Mouse (Mus musculus) activated CD4-positive, CD25-positive, alpha-beta regulatory T cell (primary cell): ENCODE results near the gene Fut4. TPM values are rescaled to one million over a fixed set of nuclear protein-coding genes. Genes with fewer than 3 reads are reported as not detected.

ENCODE experiments used
- polyA plus RNA-seq, 2 experiments: library from polyadenylated mRNA; unstranded; fragments of 100-300 nt; shearing (Covaris generic); gene quantifications; one replicate each; pipeline ENCODE4 v1.2.1; 2017

The Fut4 gene
- polyA plus RNA-seq, result under 1 TPM; 0.11 to 0.26 TPM

DNA sequence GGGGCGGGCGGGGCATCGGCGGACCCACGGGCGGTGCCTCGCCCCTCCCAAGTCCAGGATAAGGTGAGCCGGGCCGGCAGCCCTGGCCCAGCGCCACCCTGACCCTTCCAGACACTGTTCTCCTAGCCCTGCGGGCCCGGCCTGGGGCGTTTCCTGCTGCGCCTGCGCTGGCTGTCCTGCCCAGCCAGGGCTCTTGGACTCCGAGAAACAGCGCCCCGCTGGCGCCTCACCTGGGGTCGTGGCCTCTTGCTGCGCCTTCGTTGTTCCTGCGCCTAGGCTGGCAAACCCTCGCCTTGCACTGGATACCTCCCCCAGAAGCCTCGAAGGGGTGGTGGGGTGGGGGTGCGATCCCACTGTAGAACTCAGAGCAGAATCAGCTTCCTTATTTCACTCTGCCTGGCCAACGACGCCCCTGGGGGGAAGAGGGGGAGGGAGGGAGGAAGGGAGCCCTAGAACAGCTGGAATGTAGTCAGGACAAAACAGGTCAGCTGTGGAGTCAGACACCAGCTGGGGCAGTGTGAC lies at the start of gene Fut4:
Gene Fut4 (minus strand): TSS at position 393 of the 522 bp plus-strand sequence.

DNA sequence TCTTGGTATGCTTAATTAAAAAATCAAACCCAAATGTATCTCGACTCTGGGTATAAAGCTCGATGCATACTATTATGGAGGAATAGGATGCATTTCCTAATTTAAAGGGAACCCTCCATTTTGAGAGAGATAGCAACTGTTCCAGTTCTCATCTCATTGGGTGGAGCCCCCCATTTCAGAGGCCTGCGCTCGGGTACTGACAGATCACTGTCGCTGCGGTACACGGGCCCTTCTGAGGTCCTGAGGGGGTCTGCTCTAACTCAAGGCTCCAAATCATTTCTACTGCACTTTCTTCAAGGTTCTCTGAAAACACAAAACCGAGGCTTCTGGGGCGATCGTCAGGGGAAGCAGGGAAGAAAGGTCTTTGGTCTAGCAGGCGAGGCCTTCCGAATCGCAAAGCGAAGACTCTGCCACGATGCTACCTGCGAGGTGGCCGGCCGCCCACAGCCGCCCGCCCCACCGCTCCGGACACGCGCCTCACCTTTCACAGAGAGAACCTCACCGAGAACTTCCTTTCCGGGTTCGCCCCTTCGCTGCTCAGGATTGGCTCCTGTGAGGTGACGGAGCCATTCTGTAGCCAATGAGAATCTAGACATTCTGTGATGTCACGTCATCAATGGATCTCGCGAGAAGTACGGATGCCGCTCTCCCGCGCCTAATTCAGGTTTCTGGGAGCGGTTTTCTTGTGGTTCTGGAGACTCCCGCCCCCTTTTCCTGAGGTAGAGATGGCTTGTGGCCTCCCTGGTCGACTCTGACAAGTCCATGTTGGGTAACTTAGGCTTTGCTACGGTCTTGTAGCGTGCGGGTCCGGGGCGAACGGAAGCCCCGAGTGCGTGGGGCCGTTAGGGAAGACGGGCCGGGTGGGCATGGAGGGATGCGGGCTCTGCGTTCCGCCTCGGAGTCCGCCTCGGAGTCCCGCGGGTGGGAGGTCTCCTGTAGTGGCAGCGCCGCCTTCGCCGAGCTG lies 32.1 kb upstream of the Fut4 start, which contains the start of the genes Mre11a and Ankrd49:
Gene Mre11a (plus strand): TSS at position 616 of the 964 bp plus-strand sequence.
Gene Ankrd49 (minus strand): TSS at position 818 of the 964 bp plus-strand sequence.

DNA sequence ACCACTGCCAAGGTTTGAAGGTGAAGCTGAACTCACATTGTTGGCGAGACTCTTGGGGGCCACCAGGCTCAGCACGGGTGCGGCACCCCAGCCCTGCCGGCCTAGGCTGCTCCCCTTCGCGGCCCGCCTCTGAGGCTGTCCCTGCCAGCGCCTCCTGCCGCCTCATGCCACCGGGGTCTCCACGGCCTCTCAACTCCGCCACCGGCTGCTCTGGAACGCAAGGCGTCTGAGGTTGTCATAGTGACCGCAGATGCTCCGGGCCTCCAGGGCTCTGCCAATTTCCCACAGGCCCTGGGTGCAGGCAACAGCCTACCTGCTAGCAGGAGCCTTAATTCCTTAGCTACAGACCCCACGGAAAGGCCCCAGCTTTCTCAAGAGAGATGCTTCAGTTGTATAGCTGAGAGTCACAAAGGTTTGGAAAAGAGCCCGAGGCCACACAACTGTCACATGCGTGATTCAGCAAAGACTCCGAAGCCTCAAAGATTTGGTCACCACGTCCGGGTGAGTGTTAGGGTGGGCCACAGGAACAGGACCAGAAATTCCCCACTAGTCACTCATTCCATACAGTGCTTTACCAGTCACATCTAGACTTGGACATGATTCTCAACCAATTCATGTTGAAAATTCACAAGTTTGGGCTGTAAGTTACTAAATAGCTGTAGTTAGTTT lies 18.7 kb upstream of the Fut4 start, which contains the start of gene 1700012B09Rik:
Gene 1700012B09Rik (minus strand): TSS at position 228 of the 669 bp plus-strand sequence.

DNA sequence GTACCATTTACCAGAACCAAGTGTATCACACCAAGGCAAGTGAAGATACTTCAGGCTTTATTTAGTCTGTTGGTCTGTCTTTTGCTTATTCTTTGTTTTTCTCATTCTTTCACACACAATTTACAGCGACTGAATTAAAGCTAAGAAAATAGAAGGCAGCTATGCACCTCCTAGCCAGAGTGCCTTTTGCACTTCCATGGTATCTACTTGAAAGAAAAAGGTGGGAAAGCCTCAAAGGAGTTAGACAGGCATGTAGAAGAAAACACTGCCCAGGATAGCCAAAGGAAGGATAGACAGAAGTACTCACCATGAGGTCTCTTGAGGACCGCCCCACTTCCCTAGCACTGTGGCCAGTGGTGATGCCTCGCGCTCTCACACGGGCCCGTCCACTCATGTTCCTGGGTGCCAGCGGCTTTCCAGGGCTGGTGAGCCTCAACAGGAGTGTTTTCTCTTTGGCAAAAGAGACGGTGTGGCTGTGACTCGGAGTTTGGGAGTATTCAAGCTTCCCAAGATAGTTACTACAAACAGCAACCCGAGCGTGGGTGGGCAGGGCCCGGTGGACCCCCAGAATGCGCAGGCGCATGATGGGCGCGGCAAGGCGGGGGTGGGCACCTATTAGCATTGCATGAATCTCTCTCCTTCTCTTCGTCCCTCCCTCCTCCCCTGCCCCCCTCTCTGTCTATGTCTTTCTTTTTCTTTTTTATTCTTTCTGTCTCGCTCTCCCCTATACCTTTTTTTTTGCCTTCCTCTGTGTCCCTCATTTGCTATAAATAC lies 11.9 kb downstream of the Fut4 start, which contains the start of gene Piwil4:
Gene Piwil4 (minus strand): TSS at position 583 of the 774 bp plus-strand sequence.

Other genes with a start within 250 kb of the Fut4 start
- gene Amotl1, start 107.3 kb downstream of the Fut4 start, polyA plus RNA-seq, result under 1 TPM; 0.21 to 0.32 TPM
- gene Piwil4, start 11.7 kb downstream of the Fut4 start, polyA plus RNA-seq, result not detected
- not detected for gene 1700012B09Rik, start 18.6 kb upstream of the Fut4 start, polyA plus RNA-seq
- gene Mre11a, start 32.3 kb upstream of the Fut4 start, polyA plus RNA-seq, result 10 to 100 TPM; 30.7 to 32.8 TPM
- 10 to 100 TPM; 19.1 to 27.1 TPM for gene Ankrd49, start 32.5 kb upstream of the Fut4 start, polyA plus RNA-seq
- 100 to 1,000 TPM in 1 of 2 experiments, 10 to 100 TPM in 1; 76.0 to 121 TPM for gene Gpr83, start 107.8 kb upstream of the Fut4 start, polyA plus RNA-seq
- gene Izumo1r, start 151.6 kb upstream of the Fut4 start, polyA plus RNA-seq, result 100 to 1,000 TPM; 496 to 727 TPM